Mouse (Mus musculus) embryonic facial prominence, embryonic 13.5 days (tissue): Measurements from ENCODE around the gene Zbtb16. TPM values are rescaled to one million over a fixed set of nuclear protein-coding genes. Genes with fewer than 3 reads are reported as not detected.

Experiments
- ATAC-seq: fragments of 200-750 bp; cut with Nextera tagmentation; 2 replicates; pipeline ENCODE4 v1.8.0; 2017; ENCODE audit warnings: low read depth; ENCODE audit not compliant: insufficient number of reproducible peaks, insufficient read depth, low FRiP score, low TSS enrichment
- H3K27ac ChIP-seq: fragments of 300-500 bp; sonication (generic); 2 replicates; pipeline ENCODE4 v1.5.1; 2015; ENCODE audit warnings: moderate library complexity, mild to moderate bottlenecking, inconsistent platforms
- H3K27me3 ChIP-seq: fragments of 300-500 bp; sonication (generic); 2 replicates; pipeline ENCODE4 v1.6.1; 2015; ENCODE audit warnings: mild to moderate bottlenecking, inconsistent platforms
- H3K36me3 ChIP-seq: fragments of 300-500 bp; sonication (generic); 2 replicates; pipeline ENCODE4 v1.6.1; 2015; ENCODE audit warnings: mild to moderate bottlenecking, inconsistent platforms
- H3K4me1 ChIP-seq: fragments of 300-500 bp; sonication (generic); 2 replicates; pipeline ENCODE4 v1.6.1; 2015; ENCODE audit warnings: inconsistent platforms
- H3K4me2 ChIP-seq: fragments of 300-500 bp; sonication (generic); 2 replicates; pipeline ENCODE4 v1.6.1; 2015; ENCODE audit warnings: moderate library complexity, mild to moderate bottlenecking, inconsistent platforms
- H3K4me3 ChIP-seq: fragments of 300-500 bp; sonication (generic); 2 replicates; pipeline ENCODE4 v1.5.1; 2015; ENCODE audit warnings: mild to moderate bottlenecking, inconsistent platforms
- H3K9ac ChIP-seq: fragments of 300-500 bp; sonication (generic); 2 replicates; pipeline ENCODE4 v1.6.1; 2015; ENCODE audit warnings: mild to moderate bottlenecking, inconsistent platforms
- H3K9me3 ChIP-seq: fragments of 300-500 bp; sonication (generic); 2 replicates; pipeline ENCODE4 v1.6.1; 2016; ENCODE audit warnings: inconsistent platforms
- WGBS: fragments of 180-500 bp; shearing (Covaris S2); methylation state at CpG from one replicate; pipeline ENCODE4 v1.1.7; 2015; ENCODE audit warnings: mixed read lengths; 5-methylcytosine and 5-hydroxymethylcytosine counted together
- polyA plus RNA-seq: library from polyadenylated mRNA; unstranded; fragments of >200 nt; fragmentation: Nextera tagmentation; extraction: Ambion mirVana; gene quantifications from 2 replicates; pipeline ENCODE4 v1.2.1, GENCODE M21; 2015

The Zbtb16 gene
- polyA plus RNA-seq, 1 experiment from 2014 or later, result 2.2 TPM

DNA sequence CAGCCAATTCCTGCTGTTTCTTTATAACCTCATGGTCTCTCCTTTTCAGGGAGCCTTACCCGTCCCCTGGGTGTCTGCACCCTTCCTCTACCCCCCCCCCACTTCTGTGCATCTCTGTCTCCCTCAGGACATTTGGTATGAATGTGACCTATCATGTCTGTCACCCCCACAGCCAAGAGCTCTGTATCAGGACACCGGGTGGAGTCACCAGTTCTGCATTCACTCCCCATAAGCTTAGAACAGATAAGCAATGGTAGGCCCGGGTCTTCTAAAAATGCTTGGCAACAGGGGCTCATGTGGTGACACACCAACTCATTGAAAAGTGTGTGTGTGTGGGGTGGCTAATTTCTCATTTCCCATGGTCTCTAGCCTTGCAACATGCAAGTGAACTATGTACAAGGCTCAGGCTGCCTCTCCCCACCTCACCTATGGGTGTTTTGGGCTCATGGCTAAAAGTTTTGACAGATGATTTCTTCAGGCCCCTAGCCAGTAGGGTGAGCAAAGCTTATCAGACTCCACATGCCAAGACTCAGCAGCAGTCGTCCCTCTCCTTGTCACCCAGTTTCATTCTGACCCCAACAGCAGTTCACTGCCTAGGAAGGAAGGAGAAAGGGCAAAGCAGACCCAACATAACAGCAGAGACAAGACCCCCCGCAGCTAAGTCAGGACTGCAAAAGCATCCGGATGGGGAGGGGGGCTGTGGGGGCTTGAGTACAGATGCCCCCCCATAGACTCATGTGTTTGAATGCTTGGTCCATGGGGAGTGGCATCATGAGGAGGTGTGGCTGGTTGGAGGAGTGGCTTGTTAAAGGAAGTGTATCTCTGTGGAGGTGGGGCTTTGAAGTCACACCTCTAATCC is 146.9 kb downstream of the Zbtb16 start:
- no peak for ATAC-seq
- Histone ChIP-seq H3K9me3 (no peaks in the 10 kb centered on the region), H3K27ac (no peak overlapping the region)

DNA sequence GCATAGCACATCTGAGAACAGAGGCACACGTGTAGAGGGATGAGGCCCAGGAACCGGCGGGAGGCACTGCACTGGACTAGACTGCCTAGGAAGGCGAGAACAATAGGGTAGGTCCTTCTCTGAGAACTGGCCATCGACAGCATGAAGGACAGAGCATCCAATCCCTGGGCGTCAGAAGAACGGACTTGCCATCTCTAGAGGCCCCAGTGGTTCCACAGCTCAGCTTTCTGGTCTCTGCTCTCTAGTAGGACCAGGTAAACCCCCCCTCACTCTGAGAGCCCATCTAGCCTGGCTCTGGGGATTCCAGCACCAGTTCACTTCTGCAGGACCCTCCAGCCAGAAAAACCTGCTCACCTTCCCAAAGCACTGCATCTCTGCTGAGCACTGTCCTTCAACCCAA is 148.1 kb downstream of the Zbtb16 start:
- Histone ChIP-seq H3K4me3 (no peak overlapping the region), H3K36me3 (no peaks in the 10 kb centered on the region), H3K4me1 (no peaks in the 10 kb centered on the region), H3K4me2 (no peak overlapping the region), H3K9ac (no peak overlapping the region), H3K27ac (no peak overlapping the region), H3K9me3 (no peaks in the 10 kb centered on the region), H3K27me3 (no peaks in the 10 kb centered on the region)
- 83% methylated on average over 7 of the region's 7 CpGs for WGBS
- ATAC-seq, result no peak

More for the DNA sequence above, 146.9 kb downstream of the Zbtb16 start:
- Histone ChIP-seq H3K9ac (no peak overlapping the region), H3K4me1 (peaks cover 3% of the 10 kb centered on the region; the same call in 1 of the 2 replicates), H3K4me2 (no peak overlapping the region), H3K4me3 (no peak overlapping the region), H3K36me3 (no peaks in the 10 kb centered on the region), H3K27me3 (peaks cover 7% of the 10 kb centered on the region)
- 70% methylated on average over 6 of the region's 6 CpGs for WGBS

DNA sequence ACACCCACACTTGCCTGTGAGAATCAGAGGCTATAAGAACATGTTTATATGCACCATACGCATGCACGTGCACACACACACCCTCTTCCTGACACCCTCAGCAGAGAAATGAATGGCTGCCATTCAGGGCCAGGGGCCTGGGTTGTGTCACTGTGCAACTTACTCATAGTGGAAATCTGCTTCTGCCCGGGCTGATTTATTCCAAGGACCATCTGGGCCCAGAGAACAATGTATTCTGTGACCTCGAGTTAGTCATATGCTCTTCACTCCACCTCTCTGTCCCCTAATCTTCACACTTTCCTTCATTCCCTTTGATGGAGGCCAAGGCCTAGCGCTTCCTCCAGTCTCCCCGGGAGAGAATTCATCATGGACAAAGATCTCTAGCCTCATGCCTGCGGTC is 150.3 kb downstream of the Zbtb16 start:
- no peak overlapping the region for H3K4me2 ChIP-seq
- H3K9ac ChIP-seq, result no peak overlapping the region
- H3K36me3 ChIP-seq, result no peaks in the 10 kb centered on the region
- H3K27me3 ChIP-seq, result no peaks in the 10 kb centered on the region
- H3K4me3 ChIP-seq, result no peak overlapping the region
- H3K9me3 ChIP-seq, result no peaks in the 10 kb centered on the region
- no peak overlapping the region for H3K27ac ChIP-seq
- H3K4me1 ChIP-seq, result no peaks in the 10 kb centered on the region
- 79% methylated on average over 7 of the region's 7 CpGs for WGBS
- no peak for ATAC-seq

DNA sequence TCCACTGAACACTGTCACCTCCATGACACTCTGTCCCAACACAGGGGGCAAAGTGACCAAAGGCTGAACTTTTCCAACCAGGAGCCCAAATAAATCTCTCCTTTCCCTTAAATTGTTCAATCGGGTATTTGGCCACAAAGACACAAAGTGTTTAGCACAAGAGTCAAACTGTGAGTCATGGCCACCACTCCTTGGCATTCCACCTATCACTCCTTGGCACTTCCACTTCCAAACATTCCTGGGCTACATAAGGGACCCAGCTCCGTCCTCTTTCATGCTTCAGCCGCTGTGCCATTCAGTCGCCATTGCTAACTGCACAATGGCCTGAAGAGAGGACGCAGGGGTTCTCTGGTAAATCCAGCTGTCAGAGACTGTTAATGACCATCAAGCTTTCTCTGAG is 151.9 kb downstream of the Zbtb16 start:
- no peak overlapping the region for H3K4me2 ChIP-seq
- H3K4me1 ChIP-seq, result peaks cover 4% of the 10 kb centered on the region
- no peaks in the 10 kb centered on the region for H3K36me3 ChIP-seq
- no peak overlapping the region for H3K4me3 ChIP-seq
- no peak overlapping the region for H3K27ac ChIP-seq
- ATAC-seq, result no peak
- WGBS, result 88% methylated on average over 5 of the region's 5 CpGs
- no peaks in the 10 kb centered on the region for H3K27me3 ChIP-seq
- no peak overlapping the region for H3K9ac ChIP-seq
- no peaks in the 10 kb centered on the region for H3K9me3 ChIP-seq

DNA sequence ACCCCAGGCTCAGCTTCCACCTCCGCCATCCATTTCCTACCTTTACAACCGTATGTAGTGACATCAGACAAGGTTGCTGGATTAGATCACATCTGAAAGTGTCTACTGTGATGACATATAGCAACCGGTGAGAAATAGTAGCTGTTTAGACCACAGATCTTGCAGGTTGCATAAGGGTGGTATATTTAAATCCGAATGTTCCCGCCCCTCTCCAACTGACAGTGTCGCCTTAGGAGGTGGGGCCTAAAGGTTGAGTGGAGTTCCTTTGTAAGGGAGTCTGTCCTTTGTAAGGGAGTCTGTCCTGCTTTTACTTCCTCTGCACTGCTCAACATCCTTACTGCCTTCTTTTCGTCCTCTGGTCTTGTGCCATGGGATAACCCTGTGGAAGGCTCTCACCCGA is 154.8 kb downstream of the Zbtb16 start:
- no peaks in the 10 kb centered on the region for H3K36me3 ChIP-seq
- H3K9me3 ChIP-seq, result no peaks in the 10 kb centered on the region
- no peak overlapping the region for H3K9ac ChIP-seq
- no peak overlapping the region for H3K27ac ChIP-seq
- 86% methylated on average over 8 of the region's 8 CpGs for WGBS
- H3K27me3 ChIP-seq, result peaks cover 14% of the 10 kb centered on the region
- ATAC-seq, result no peak
- no peak overlapping the region for H3K4me3 ChIP-seq
- peaks cover 18% of the 10 kb centered on the region for H3K4me1 ChIP-seq
- no peak overlapping the region for H3K4me2 ChIP-seq

DNA sequence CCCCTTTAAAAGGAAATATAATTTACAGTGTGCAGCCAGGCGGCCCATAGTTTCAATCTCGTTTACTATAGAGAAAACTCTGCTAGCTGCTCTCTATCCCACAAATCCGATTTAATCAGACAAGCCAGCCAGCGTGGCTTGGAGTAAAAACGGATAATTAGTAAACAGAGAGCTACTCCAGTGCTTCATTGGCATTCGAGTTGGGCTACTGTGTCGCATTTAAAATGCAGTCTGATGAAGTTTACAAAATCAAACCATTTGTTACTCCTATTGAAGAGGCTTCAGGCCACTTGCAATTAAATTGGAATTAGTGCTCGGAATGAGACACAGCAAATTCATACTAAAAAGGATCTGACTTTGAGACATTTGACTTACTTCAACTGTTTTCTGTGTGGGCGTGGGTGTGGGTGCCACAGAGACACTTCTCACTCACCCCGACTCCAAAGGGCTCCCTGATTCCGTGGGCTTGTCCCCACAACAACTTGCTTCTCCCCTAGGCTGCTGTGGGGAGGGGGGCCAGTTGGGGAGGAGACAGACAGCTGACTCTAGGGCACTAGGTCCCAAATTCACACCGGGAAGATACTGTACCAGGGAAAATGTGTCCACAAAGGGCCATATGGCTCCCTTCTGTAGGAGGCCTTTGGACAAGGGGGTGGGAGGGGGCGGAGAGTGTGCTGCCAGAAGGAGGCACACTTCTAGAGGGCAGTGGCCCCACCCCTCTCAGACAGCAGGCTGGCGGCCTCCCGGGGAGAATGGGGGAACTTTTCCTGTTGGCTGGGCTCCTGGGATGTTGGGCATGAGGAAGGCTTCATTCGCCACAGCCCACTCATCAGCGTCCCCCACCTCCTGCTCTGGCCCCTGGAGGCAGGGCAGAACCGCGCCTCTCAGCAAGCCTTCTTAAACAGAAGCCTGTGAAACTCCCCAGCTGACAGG is 157.3 kb downstream of the Zbtb16 start:
- Histone ChIP-seq H3K9ac (no peak overlapping the region), H3K4me3 (no peak overlapping the region), H3K9me3 (no peaks in the 10 kb centered on the region), H3K4me2 (peak overlapping the region; percentile 32), H3K36me3 (no peaks in the 10 kb centered on the region), H3K27ac (peak overlapping the region; percentile 64; the same call in 1 of the 2 replicates), H3K4me1 (peaks cover 37% of the 10 kb centered on the region), H3K27me3 (peaks cover 35% of the 10 kb centered on the region)
- no peak for ATAC-seq
- WGBS, result 13% methylated on average over 19 of the region's 19 CpGs

DNA sequence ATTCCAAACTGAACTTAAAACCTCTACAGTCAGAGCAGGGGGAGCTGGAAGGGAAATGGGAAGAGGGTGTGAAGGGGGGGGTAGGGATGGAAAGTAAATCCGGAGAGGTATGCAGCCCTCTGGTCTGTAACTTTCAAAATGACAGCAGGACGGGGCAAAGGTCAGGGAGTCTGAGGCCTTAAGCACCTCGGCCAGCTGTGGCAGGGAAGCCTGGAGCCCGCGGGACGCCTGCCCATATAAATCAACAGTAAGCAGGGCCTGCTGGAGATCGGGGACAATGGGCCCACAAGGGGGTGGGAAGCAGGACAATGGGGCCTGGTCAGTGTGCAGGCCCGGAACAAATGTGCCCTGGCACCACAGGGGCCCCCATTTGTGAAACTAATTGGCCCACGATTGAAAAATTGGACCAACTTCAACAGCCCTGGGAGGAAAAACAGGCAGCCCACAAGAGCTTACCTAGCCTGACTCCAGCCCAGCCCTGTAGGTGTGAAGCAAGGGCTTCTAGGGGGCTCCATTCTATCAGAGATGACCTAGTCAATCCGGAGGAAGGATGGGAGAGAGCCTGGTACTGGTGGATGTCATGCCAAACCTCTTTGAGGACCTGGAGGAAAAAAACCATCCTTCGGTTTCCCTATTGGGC is 160.8 kb downstream of the Zbtb16 start:
- peaks cover 46% of the 10 kb centered on the region for H3K4me1 ChIP-seq
- ATAC-seq, result 0 out of 2 replicates have a peak, but pooled peaks have one; percentile 48
- H3K4me2 ChIP-seq, result no peak overlapping the region
- 19% methylated on average over 11 of the region's 11 CpGs for WGBS
- H3K36me3 ChIP-seq, result no peaks in the 10 kb centered on the region
- H3K9ac ChIP-seq, result no peak overlapping the region
- no peaks in the 10 kb centered on the region for H3K9me3 ChIP-seq
- H3K27me3 ChIP-seq, result peaks cover 46% of the 10 kb centered on the region
- H3K4me3 ChIP-seq, result no peak overlapping the region
- H3K27ac ChIP-seq, result no peak overlapping the region

DNA sequence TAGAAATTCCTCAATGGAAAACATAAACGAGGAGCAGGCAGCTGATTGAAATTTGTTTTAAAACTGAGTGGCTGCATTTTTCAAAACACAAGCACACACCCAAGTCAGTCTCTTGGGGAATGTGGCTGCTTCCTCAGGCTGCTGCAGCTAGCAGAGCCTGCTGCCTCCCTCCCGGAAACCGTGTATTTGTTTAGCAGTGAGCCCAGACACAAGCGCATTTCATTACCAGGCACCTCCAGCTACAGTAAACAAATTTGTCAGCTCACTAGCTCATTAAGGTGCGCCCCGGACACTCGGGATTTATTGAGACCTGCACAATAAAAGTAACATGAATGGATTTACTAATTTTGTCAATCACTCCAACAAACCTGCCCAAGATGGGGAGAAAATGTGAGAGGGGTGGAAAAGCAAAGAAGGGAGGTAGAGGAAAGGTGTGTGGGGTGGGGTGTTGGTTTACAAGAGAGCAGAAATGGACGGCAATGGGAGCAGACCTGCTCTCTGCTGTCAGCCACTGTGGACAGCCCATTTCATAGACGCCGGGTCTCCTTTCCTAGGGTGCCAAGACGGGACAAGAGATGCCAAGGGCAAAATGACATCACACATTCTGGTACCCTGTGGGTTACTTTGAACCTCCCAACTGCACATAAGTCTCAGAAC is 161.5 kb downstream of the Zbtb16 start:
- Histone ChIP-seq H3K27me3 (peaks cover 46% of the 10 kb centered on the region), H3K27ac (no peak overlapping the region), H3K4me3 (no peak overlapping the region), H3K9me3 (no peaks in the 10 kb centered on the region), H3K4me1 (peaks cover 45% of the 10 kb centered on the region), H3K4me2 (peak overlapping the region; percentile 3; the same call in 1 of the 2 replicates), H3K36me3 (no peaks in the 10 kb centered on the region), H3K9ac (no peak overlapping the region)
- no peak for ATAC-seq
- WGBS, result 8% methylated on average over 11 of the region's 11 CpGs

DNA sequence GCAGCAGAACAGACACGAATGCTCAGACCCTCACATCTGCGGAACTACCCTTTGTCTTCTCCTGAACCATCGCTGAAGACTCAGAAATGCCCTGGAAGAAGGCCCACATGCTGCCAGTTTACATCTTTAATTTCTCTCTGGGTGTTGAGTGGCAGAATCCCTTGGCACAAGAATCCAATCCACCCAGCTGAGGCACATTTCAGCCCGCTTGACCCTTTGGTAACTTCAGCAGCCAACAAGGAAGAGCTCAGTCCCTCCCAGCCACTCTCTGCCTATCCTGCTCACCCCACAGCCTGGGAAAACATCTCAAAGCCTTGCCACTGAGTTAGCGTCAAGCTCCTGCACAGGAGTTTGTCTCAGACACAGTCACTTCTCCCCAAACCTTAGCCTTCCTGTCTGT is 162.2 kb downstream of the Zbtb16 start:
- H3K4me1 ChIP-seq, result peaks cover 38% of the 10 kb centered on the region
- peaks cover 46% of the 10 kb centered on the region for H3K27me3 ChIP-seq
- peak overlapping the region; percentile 11; the same call in 1 of the 2 replicates for H3K9ac ChIP-seq
- H3K4me2 ChIP-seq, result 0 out of 2 replicates have a peak overlapping the region, but pooled peaks have one; percentile 3
- H3K27ac ChIP-seq, result no peak overlapping the region
- no peaks in the 10 kb centered on the region for H3K36me3 ChIP-seq
- H3K4me3 ChIP-seq, result no peak overlapping the region
- 32% methylated on average over 5 of the region's 5 CpGs for WGBS
- H3K9me3 ChIP-seq, result no peaks in the 10 kb centered on the region
- no peak for ATAC-seq

DNA sequence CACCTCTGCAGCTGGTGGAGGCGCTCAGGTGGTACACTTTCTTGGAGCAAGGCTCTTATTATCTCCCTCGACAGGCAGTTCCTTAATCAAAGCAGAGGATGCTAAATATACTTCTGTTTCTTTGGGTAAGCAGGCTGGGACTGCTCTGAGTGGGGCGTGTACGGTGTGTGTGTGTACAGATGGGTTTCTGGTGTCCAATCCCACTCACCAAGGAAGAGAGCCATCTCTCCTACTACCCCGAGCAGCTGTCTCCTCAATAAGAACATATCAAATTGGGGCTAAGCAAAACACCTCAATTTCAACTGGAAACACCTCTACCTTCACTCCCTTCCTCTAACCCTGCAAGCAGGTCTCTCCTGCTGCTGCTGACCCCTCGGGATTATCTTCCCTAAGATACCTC is 162.8 kb downstream of the Zbtb16 start:
- no peak for ATAC-seq
- Histone ChIP-seq H3K4me1 (peaks cover 32% of the 10 kb centered on the region), H3K4me2 (no peak overlapping the region), H3K27ac (no peak overlapping the region), H3K27me3 (peaks cover 46% of the 10 kb centered on the region), H3K9me3 (no peaks in the 10 kb centered on the region), H3K9ac (peak overlapping the region; percentile 11; the same call in 1 of the 2 replicates), H3K4me3 (no peak overlapping the region), H3K36me3 (no peaks in the 10 kb centered on the region)
- 67% methylated on average over 6 of the region's 6 CpGs for WGBS

DNA sequence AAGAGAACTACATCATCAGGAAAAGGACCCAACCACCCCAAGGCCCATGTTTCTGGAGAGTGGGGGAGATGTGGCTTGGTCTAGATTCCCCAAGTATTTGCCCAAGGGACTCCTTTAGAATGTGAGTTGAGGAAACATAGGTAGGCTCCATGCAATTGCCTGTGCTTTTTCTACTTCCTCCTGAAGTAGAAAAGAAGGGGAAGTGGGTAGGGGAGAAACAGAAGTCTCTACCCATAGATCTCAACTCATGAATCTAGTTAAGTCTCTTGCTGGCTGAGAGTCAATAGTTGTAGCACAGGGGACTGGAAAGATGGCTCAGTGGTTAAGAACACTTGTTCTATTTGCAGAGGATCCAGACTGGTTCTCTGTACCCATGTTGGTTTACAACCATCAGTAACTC is 164.2 kb downstream of the Zbtb16 start:
- H3K27ac ChIP-seq, result no peak overlapping the region
- no peak overlapping the region for H3K9ac ChIP-seq
- H3K4me1 ChIP-seq, result peaks cover 27% of the 10 kb centered on the region
- no peaks in the 10 kb centered on the region for H3K36me3 ChIP-seq
- ATAC-seq, result no peak
- H3K27me3 ChIP-seq, result peaks cover 43% of the 10 kb centered on the region
- H3K9me3 ChIP-seq, result no peaks in the 10 kb centered on the region
- no peak overlapping the region for H3K4me2 ChIP-seq
- H3K4me3 ChIP-seq, result no peak overlapping the region
